Mouse (Mus musculus) ES-Bruce4 (cell line): ENCODE measurements around the gene Clmn.

Source experiments
- EP300 ChIP-seq: IDR thresholded peaks from 2 replicates; pipeline ENCODE4 v1.6.1; 2011; ENCODE audit warnings: low read depth, low read length; ENCODE audit not compliant: insufficient read depth
- POLR2A ChIP-seq: IDR thresholded peaks from one replicate; pipeline ENCODE4 v1.8.1; 2011; ENCODE audit warnings: low read length; ENCODE audit not compliant: insufficient read depth

GRCm38 (mm10) chr12:104882533-104882932 lies 17.7 kb upstream of the Clmn start:
- TF ChIP-seq EP300 (no peak), POLR2A (no peak)
